Mouse (Mus musculus): ENCODE results near the gene Cyp2b23. TPM values are rescaled to one million over a fixed set of nuclear protein-coding genes. Genes with fewer than 3 reads are reported as not detected.
"Not testable (repeated sequence)": the region's sequence is repeated elsewhere in the genome, so short reads cannot be mapped to it uniquely, and the experiment has no call there.

Cyp2b23 gene
- polyA plus RNA-seq (2016; fragmentation: Nextera tagmentation; extraction: Ambion mirVana) = not detected in 2 replicates

- Histone ChIP-seq H3K9me3 (no peaks in the 10 kb centered on the region), H3K4me1 (no peaks in the 10 kb centered on the region), H3K4me3 (no peak within 1 kb of the TSS), H3K27me3 (no peaks in the 10 kb centered on the region), H3K9ac (no peak within 1 kb of the TSS), H3K27ac (no peak within 1 kb of the TSS), H3K4me2 (replicated peaks) (no peak within 1 kb of the TSS), H3K36me3 (no peaks in the 10 kb centered on the region)
- WGBS = 71% methylated on average over 4 of the region's 4 CpGs
- ATAC-seq (ENCODE audit: insufficient number of reproducible peaks, insufficient read depth, low FRiP score, low TSS enrichment) = no peak
Observed at GRCm38 (mm10) chr7:26686337-26686736, at the start of gene Cyp2b23. Gene Cyp2b23 (minus strand): TSS chr7:26686437.

DNA sequence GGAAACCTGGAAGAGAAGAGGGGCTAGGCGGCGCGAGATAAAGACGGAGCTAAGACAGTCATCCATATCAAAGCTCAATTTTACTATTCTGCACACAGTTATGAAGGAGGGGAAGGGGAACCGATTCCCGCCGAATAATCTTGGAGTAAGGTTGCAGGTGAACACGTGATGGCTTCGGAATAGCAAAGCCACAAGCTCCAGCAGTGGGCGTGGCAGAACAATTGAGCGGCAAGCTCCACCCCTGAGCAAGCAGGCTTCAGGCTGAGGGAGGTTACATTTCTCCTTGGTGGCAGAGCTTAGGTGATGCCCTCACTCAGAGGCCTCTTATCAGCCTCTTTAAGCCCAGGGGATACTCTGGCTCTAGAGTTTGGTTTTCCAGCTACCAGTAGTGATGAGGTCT is 24.8 kb upstream of the Cyp2b23 start:
- no peak for ATAC-seq (ENCODE audit: insufficient number of reproducible peaks, insufficient read depth, low FRiP score, low TSS enrichment)
- no peak overlapping the region for H3K4me3 ChIP-seq

DNA sequence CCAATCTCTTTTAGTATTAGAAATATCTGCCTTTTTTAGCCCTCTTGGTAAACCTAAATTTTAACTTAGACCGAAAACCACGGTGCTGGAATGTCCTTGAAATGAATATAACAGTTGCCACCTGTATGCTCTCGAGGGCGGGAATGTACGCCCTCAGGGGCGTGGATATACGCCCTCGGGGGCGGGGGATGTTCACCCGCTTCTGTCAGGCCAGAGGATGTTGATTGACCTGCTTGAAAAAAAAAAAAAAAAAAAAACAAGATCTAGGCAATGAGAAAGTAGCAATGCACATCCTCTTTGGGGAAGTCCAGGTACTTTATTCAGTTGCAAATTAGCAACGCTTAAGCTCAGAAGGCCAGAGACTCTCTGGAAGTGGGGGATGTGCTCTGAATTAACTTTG is 20.8 kb upstream of the Cyp2b23 start:
- H3K4me3 ChIP-seq = no peak overlapping the region
- H3K27me3 ChIP-seq = no peaks in the 10 kb centered on the region
- no peak overlapping the region for H3K9ac ChIP-seq
- no peak overlapping the region for H3K4me2 ChIP-seq (replicated peaks)
- WGBS = 34% methylated on average over 11 of the region's 11 CpGs
- H3K9me3 ChIP-seq = no peaks in the 10 kb centered on the region
- H3K4me1 ChIP-seq = no peaks in the 10 kb centered on the region
- no peak for ATAC-seq (ENCODE audit: insufficient number of reproducible peaks, insufficient read depth, low FRiP score, low TSS enrichment)
- no peak overlapping the region for H3K27ac ChIP-seq
- H3K36me3 ChIP-seq = no peaks in the 10 kb centered on the region

More for the DNA sequence above, 24.8 kb upstream of the Cyp2b23 start:
- no peak overlapping the region for H3K27ac ChIP-seq
- H3K9ac ChIP-seq = no peak overlapping the region
- H3K36me3 ChIP-seq = no peaks in the 10 kb centered on the region
- H3K4me2 ChIP-seq (replicated peaks) = no peak overlapping the region
- 92% methylated on average over 11 of the region's 11 CpGs for WGBS
- no peaks in the 10 kb centered on the region for H3K27me3 ChIP-seq
- no peaks in the 10 kb centered on the region for H3K9me3 ChIP-seq
- H3K4me1 ChIP-seq = no peaks in the 10 kb centered on the region

DNA sequence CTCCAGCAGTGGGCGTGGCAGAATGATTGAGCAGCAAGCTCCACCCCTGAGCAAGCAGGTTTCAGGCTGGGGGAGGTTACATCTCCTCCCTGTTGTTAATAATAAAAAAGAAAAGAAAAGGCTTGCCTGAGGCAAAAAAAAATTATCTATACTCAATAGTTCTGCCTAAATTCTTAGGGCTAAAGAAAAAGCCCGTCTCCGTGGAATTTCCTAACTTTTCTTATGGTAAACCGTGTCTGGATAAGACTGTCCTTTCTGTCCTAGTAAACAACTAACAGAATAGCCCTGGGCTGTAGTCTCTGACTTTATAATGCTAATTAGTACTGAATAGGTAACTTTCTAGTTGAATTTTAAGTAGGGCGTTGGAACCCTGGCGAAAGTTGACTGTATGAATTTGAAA is 20.0 kb upstream of the Cyp2b23 start:
- ATAC-seq (ENCODE audit: insufficient number of reproducible peaks, insufficient read depth, low FRiP score, low TSS enrichment); H3K4me2 ChIP-seq (replicated peaks); H3K9me3 ChIP-seq; H3K36me3 ChIP-seq; H3K4me3 ChIP-seq; H3K27me3 ChIP-seq; H3K4me1 ChIP-seq; H3K27ac ChIP-seq; H3K9ac ChIP-seq: not testable (repeated sequence)
- 38% methylated on average over 6 of the region's 6 CpGs for WGBS

DNA sequence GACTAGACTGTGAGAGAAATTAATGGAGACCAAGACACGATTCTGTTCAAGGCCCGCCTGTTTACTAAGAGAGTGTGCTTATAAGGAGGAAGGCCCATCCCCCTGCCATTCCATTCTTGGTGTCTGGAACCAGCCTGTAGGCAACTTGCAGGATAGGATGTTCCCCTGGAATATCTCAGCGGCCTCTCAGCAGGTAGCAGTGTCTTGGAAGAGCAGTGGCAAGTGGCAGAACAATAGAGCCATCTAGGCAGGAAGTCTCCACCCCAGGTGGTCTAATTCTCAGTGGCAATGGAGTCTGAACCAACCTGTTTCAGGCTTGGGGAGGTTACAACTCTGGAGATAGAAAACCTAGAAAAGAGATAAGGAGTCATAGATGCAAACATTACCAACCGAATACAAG is 13.9 kb upstream of the Cyp2b23 start:
- no peak overlapping the region for H3K27ac ChIP-seq
- WGBS = 65% methylated on average over 4 of the region's 4 CpGs
- H3K36me3 ChIP-seq = no peaks in the 10 kb centered on the region
- no peak overlapping the region for H3K4me2 ChIP-seq (replicated peaks)
- H3K27me3 ChIP-seq = no peaks in the 10 kb centered on the region
- ATAC-seq (ENCODE audit: insufficient number of reproducible peaks, insufficient read depth, low FRiP score, low TSS enrichment) = no peak
- H3K9ac ChIP-seq = no peak overlapping the region
- no peaks in the 10 kb centered on the region for H3K9me3 ChIP-seq
- H3K4me3 ChIP-seq = no peak overlapping the region
- no peaks in the 10 kb centered on the region for H3K4me1 ChIP-seq

DNA sequence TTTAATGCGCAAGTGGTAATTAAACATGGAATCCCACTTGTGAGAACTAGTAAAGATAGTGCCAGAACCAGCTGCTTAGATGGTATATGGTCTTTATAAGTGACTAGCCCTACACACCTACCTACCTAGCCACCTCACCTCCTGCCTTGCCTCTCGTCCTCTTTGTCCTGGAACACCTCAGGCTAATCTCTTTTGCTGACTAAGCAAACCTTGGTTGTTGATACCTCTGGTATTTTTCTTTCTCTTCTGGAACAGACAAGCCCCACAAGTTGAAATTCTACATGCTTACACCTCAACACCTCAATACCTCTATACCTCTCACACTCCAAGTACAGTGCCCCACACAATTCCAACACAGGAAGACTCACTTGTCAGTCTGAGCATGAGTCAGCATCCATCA is 524 bp downstream of the Cyp2b23 start:
- Histone ChIP-seq H3K4me2 (replicated peaks) (no peak overlapping the region), H3K4me3 (no peak overlapping the region), H3K9me3 (no peaks in the 10 kb centered on the region), H3K27ac (no peak overlapping the region), H3K9ac (no peak overlapping the region), H3K27me3 (no peaks in the 10 kb centered on the region), H3K36me3 (no peaks in the 10 kb centered on the region), H3K4me1 (no peaks in the 10 kb centered on the region)
- WGBS = 76% methylated on average over 2 of the region's 2 CpGs
- no peak for ATAC-seq (ENCODE audit: insufficient number of reproducible peaks, insufficient read depth, low FRiP score, low TSS enrichment)

GRCm38 (mm10) chr7:26667466-26667865 is 18.8 kb downstream of the Cyp2b23 start:
- H3K9me3 ChIP-seq; H3K27ac ChIP-seq; H3K4me1 ChIP-seq; H3K4me2 ChIP-seq (replicated peaks); ATAC-seq (ENCODE audit: insufficient number of reproducible peaks, insufficient read depth, low FRiP score, low TSS enrichment); H3K27me3 ChIP-seq; H3K36me3 ChIP-seq; H3K9ac ChIP-seq; H3K4me3 ChIP-seq: not testable (repeated sequence)
- 44% methylated on average over 2 of the region's 2 CpGs for WGBS

DNA sequence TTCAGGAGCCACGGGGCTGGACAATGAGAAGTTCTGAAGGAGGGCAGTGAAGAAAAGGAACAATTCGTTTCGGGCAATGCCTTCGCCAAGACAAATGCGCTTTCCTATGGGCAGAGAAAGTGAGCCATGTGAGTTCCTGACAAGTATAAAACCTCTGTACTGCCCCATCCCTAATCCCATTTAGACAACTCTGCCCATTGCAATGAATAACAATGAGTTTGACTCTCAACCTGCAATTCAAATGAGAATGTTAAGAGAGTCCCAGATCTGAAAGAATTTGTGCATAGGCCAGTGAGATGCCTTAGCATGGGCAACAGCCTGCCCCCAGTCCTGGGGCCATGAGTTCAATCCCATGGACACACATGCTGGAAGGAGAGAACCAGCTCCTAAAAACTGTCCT is 20.2 kb downstream of the Cyp2b23 start:
- Histone ChIP-seq H3K27ac (no peak overlapping the region), H3K36me3 (no peaks in the 10 kb centered on the region), H3K4me3 (no peak overlapping the region), H3K4me2 (replicated peaks) (no peak overlapping the region), H3K27me3 (no peaks in the 10 kb centered on the region), H3K9me3 (peaks cover 8% of the 10 kb centered on the region; the same call in 1 of the 2 replicates), H3K9ac (no peak overlapping the region), H3K4me1 (no peaks in the 10 kb centered on the region)
- ATAC-seq (ENCODE audit: insufficient number of reproducible peaks, insufficient read depth, low FRiP score, low TSS enrichment) = no peak
- WGBS = 82% methylated on average over 5 of the region's 5 CpGs

DNA sequence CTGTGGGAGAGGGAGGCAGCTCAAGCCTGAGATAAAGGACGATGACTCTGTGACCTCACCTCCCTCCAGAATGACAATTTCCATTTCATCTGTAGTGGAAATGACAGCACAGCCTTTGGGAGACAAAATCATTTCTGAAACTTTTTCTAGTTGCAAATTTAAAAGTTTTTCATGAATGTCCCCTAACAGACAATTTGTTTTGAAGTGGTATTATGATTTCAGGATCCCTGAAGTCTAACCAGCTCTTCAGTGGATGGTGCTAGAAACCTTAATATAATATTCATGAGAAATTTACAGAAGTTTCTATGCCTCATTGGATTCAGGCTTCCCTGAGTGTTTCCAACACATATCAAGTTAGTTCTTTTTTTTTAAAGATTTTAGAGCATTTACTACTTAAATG is 67.9 kb downstream of the Cyp2b23 start, which contains the start of gene Vmn1r185:
TSS of gene Vmn1r185 (minus strand) at position 101 of the 400 bp plus-strand sequence.
- not testable (repeated sequence) for H3K4me2 ChIP-seq (replicated peaks); ATAC-seq (ENCODE audit: insufficient number of reproducible peaks, insufficient read depth, low FRiP score, low TSS enrichment); H3K9ac ChIP-seq; H3K4me1 ChIP-seq; H3K36me3 ChIP-seq; H3K27ac ChIP-seq; H3K4me3 ChIP-seq; H3K27me3 ChIP-seq; H3K9me3 ChIP-seq
- WGBS = 61% methylated on average over 1 of the region's 1 CpGs

Other genes with a start within 250 kb of the Cyp2b23 start
- gene Nlrp9a, start 151.4 kb downstream of the Cyp2b23 start, polyA plus RNA-seq (2016; fragmentation: Nextera tagmentation; extraction: Ambion mirVana) = not detected in 2 replicates
- gene Vmn1r185, start 68.0 kb downstream of the Cyp2b23 start, polyA plus RNA-seq (2016; fragmentation: Nextera tagmentation; extraction: Ambion mirVana) = not detected in 2 replicates
- 0.05 TPM in 1 of 2 replicates, not detected in the other for gene Cyp2b19, start 70.7 kb upstream of the Cyp2b23 start, polyA plus RNA-seq (2016; fragmentation: Nextera tagmentation; extraction: Ambion mirVana)
- not detected in 2 replicates for gene Cyp2g1, start 122.5 kb upstream of the Cyp2b23 start, polyA plus RNA-seq (2016; fragmentation: Nextera tagmentation; extraction: Ambion mirVana)
- not detected in 2 replicates for gene Cyp2a5, start 148.9 kb upstream of the Cyp2b23 start, polyA plus RNA-seq (2016; fragmentation: Nextera tagmentation; extraction: Ambion mirVana)